Mouse (Mus musculus): ENCODE measurements at regions not wholly inside any gene's neighbourhood (a gene's known extent, or its start where the extent isn't known, plus 50 kb on each side); places are given as distances from the start of the nearest gene placed in this dataset.

DNA sequence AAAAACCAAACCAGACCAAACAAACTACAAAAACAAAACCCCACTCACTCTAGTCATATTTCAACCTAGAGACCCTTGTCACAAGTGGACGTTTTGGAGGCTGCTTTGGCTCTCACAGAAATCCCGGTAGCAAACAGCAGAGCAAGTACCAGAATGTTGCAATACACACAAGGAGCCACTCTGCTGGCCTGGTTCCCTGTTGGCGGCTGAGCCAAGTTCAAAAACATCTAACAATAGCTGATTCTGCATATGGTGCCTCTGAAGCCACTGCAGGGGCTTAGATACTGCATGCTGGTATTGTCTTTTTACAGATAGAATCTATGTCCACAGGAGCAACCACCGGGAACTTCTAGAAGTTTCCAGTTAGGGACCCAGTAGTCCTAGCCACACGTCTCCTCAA is 159.6 kb upstream of the Map1b start:
- DNase-seq (ENCODE audit: low read depth in 3 of 3, low spot score in 3 of 3), result no peak
- H3K27ac ChIP-seq, result no peak overlapping the region
- ATAC-seq (ENCODE audit: insufficient read depth), result no peak
- H3K27me3 ChIP-seq (ENCODE audit: control insufficient read depth, insufficient read depth, low read length), result no peaks in the 10 kb centered on the region
- 45% methylated on average over 5 of the region's 5 CpGs for WGBS (ENCODE audit: insufficient replicate concordance)
- no peaks in the 10 kb centered on the region for H3K36me3 ChIP-seq (replicated peaks; ENCODE audit: control insufficient read depth, insufficient read depth, low read depth)
- no peak overlapping the region for H3K4me2 ChIP-seq (ENCODE audit: low read depth)
- H3K4me1 ChIP-seq (replicated peaks; ENCODE audit: control insufficient read depth in 2 of 2, insufficient read depth in 2 of 2, low read length in 1 of 2), result peaks cover 0 to 10% of the 10 kb centered on the region in 2 experiments; a peak in 3 of 4 replicates
- no peak overlapping the region for H3K9ac ChIP-seq (replicated peaks)
- TF ChIP-seq CTCF (IDR thresholded peaks at IDR 0.05; ENCODE audit: low read depth) (no peak), EP300 (IDR thresholded peaks at IDR 0.05; ENCODE audit: low read depth) (no peak)
- no peak overlapping the region for H3K4me3 ChIP-seq (ENCODE audit: insufficient read depth in 1 of 2, low read depth in 2 of 2, low read length in 2 of 2)
- H3K9me3 ChIP-seq (ENCODE audit: control insufficient read depth, low read length), result no peaks in the 10 kb centered on the region

DNA sequence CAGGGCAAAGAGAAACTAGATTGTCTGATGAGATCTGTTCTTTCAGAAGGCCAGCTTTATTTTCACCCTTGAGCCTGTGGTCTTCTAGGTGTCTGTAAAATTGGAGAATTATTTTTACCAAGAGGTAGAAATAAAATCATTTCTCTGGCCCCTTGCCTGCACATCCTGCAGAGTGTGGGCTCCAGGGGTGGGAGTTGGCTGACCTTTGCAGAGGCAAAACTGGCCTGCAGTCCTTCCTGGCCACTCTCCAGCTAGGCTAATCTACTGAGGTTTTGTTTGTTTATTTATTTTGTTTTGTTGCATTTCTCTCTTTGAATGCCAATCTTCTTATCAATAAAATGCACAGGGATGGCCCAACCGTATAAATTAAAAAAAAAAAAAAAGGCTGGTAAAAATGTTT is 156.4 kb upstream of the Map1b start:
- H3K4me2 ChIP-seq (ENCODE audit: low read depth), result no peak overlapping the region
- H3K4me1 ChIP-seq (replicated peaks; ENCODE audit: control insufficient read depth in 2 of 2, insufficient read depth in 2 of 2, low read length in 1 of 2), result peaks cover 0 to 4% of the 10 kb centered on the region in 2 experiments; a peak in 2 of 4 replicates
- DNase-seq (ENCODE audit: low read depth in 3 of 3, low spot score in 3 of 3) (no peak), ATAC-seq (ENCODE audit: insufficient read depth) (no peak)
- H3K9me3 ChIP-seq (ENCODE audit: control insufficient read depth, low read length), result no peaks in the 10 kb centered on the region
- no peak overlapping the region for H3K9ac ChIP-seq (replicated peaks)
- 23% methylated on average over 1 of the region's 1 CpGs for WGBS (ENCODE audit: insufficient replicate concordance)
- H3K4me3 ChIP-seq (ENCODE audit: insufficient read depth in 1 of 2, low read depth in 2 of 2, low read length in 2 of 2), result no peak overlapping the region
- TF ChIP-seq EP300 (IDR thresholded peaks at IDR 0.05; ENCODE audit: low read depth) (no peak), CTCF (IDR thresholded peaks at IDR 0.05; ENCODE audit: low read depth) (no peak)
- H3K27ac ChIP-seq, result no peak overlapping the region
- H3K36me3 ChIP-seq (replicated peaks; ENCODE audit: control insufficient read depth, insufficient read depth, low read depth), result no peaks in the 10 kb centered on the region
- H3K27me3 ChIP-seq (ENCODE audit: control insufficient read depth, insufficient read depth, low read length), result no peaks in the 10 kb centered on the region

DNA sequence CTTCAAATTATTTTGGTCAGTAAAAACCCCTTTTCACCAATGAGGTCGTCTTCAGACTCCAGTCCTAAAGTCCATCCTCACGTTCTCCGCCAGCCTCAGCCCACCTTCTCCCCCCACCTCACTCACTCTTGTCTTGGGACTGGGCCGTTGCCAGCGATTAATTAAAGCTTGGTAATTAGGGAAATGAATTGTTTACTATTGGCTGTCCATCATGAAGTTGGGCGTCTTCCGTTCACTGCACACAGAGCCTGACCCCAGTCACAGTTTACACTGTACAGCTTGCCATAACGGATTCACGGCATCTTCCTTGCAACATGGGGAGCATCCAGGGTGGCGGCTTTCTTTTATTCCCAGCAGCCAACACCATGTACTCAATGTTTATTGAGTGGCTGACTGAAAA is 155.4 kb upstream of the Map1b start:
- Histone ChIP-seq H3K36me3 (replicated peaks; ENCODE audit: control insufficient read depth, insufficient read depth, low read depth) (no peaks in the 10 kb centered on the region), H3K4me1 (replicated peaks; ENCODE audit: control insufficient read depth in 2 of 2, insufficient read depth in 2 of 2, low read length in 1 of 2) (peaks cover 0 to 4% of the 10 kb centered on the region in 2 experiments; a peak in 2 of 4 replicates), H3K27me3 (ENCODE audit: control insufficient read depth, insufficient read depth, low read length) (no peaks in the 10 kb centered on the region), H3K9ac (replicated peaks) (no peak overlapping the region), H3K27ac (no peak overlapping the region), H3K4me2 (ENCODE audit: low read depth) (no peak overlapping the region), H3K9me3 (ENCODE audit: control insufficient read depth, low read length) (no peaks in the 10 kb centered on the region), H3K4me3 (ENCODE audit: insufficient read depth in 1 of 2, low read depth in 2 of 2, low read length in 2 of 2) (no peak overlapping the region)
- 64% methylated on average over 10 of the region's 10 CpGs for WGBS (ENCODE audit: insufficient replicate concordance)
- ATAC-seq (ENCODE audit: insufficient read depth) (no peak), DNase-seq (ENCODE audit: low read depth in 3 of 3, low spot score in 3 of 3) (no peak)
- no peak for TF ChIP-seq EP300 (IDR thresholded peaks at IDR 0.05; ENCODE audit: low read depth)
- no peak for TF ChIP-seq CTCF (IDR thresholded peaks at IDR 0.05; ENCODE audit: low read depth)

DNA sequence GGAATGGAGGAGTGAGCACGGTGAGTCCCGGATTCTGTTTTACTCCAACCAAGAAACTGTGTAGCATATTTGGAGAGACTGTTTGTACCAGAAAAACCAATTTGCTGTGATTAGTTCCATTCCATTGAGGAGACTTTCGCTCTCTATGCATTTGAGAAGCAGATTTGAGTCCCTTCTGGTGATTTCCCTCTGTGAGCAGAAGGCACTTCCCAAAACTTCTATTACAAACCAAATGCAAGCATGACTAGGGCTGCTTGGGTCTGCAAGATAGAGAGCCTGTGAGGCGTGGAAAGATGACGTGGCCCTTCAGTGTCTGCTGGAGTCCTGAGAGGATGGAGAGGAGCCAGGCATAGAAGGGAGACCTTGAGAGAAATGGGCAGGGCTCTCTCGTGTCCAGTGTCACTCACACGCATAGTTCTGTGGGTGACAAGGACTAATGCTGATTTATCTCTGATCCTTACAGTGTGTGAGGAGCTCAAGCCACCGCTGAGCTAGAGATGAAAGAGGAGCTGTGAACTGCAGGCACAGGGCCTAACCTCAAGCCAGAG is 153.7 kb upstream of the Map1b start:
- H3K9me3 ChIP-seq (ENCODE audit: control insufficient read depth, low read length), result no peaks in the 10 kb centered on the region
- ATAC-seq (ENCODE audit: insufficient read depth) (no peak), DNase-seq (ENCODE audit: low read depth in 3 of 3, low spot score in 3 of 3) (no peak)
- no peak overlapping the region for H3K4me2 ChIP-seq (ENCODE audit: low read depth)
- 53% methylated on average over 8 of the region's 8 CpGs for WGBS (ENCODE audit: insufficient replicate concordance)
- H3K36me3 ChIP-seq (replicated peaks; ENCODE audit: control insufficient read depth, insufficient read depth, low read depth), result no peaks in the 10 kb centered on the region
- peaks cover 0 to 4% of the 10 kb centered on the region in 2 experiments; a peak in 2 of 4 replicates for H3K4me1 ChIP-seq (replicated peaks; ENCODE audit: control insufficient read depth in 2 of 2, insufficient read depth in 2 of 2, low read length in 1 of 2)
- no peak overlapping the region for H3K27ac ChIP-seq
- TF ChIP-seq EP300 (IDR thresholded peaks at IDR 0.05; ENCODE audit: low read depth) (no peak), CTCF (IDR thresholded peaks at IDR 0.05; ENCODE audit: low read depth) (no peak)
- no peak overlapping the region for H3K4me3 ChIP-seq (ENCODE audit: insufficient read depth in 1 of 2, low read depth in 2 of 2, low read length in 2 of 2)
- H3K27me3 ChIP-seq (ENCODE audit: control insufficient read depth, insufficient read depth, low read length), result no peaks in the 10 kb centered on the region
- H3K9ac ChIP-seq (replicated peaks), result no peak overlapping the region

DNA sequence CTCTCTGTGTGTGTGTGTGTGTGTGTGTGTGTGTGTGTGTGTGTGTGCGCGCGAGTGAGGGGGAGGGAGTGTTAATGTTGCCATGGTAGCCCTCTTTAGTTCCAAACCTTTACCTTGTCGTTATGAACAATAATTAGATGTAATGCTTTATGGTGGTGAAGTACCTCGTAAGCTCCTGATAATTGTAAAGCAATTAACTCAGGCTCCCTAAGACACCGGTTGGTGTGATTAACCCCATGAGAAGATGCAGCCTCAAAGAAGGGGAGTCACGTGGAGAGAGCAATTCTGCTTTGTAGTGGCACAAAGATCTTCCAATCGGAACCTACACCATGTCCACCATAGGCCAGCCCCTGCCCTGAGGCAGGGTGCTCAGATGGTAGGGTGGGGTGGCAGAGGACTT is 152.3 kb upstream of the Map1b start:
- no peak overlapping the region for H3K27ac ChIP-seq
- WGBS (ENCODE audit: insufficient replicate concordance), result 65% methylated on average over 8 of the region's 8 CpGs
- no peaks in the 10 kb centered on the region for H3K27me3 ChIP-seq (ENCODE audit: control insufficient read depth, insufficient read depth, low read length)
- H3K4me1 ChIP-seq (replicated peaks; ENCODE audit: control insufficient read depth in 2 of 2, insufficient read depth in 2 of 2, low read length in 1 of 2), result peaks cover 0 to 4% of the 10 kb centered on the region in 2 experiments; a peak in 2 of 4 replicates
- H3K4me3 ChIP-seq (ENCODE audit: insufficient read depth in 1 of 2, low read depth in 2 of 2, low read length in 2 of 2), result no peak overlapping the region
- no peak for ATAC-seq (ENCODE audit: insufficient read depth)
- DNase-seq (ENCODE audit: low read depth in 3 of 3, low spot score in 3 of 3), result no peak
- H3K36me3 ChIP-seq (replicated peaks; ENCODE audit: control insufficient read depth, insufficient read depth, low read depth), result no peaks in the 10 kb centered on the region
- no peak overlapping the region for H3K9ac ChIP-seq (replicated peaks)
- H3K4me2 ChIP-seq (ENCODE audit: low read depth), result no peak overlapping the region
- no peaks in the 10 kb centered on the region for H3K9me3 ChIP-seq (ENCODE audit: control insufficient read depth, low read length)
- TF ChIP-seq EP300 (IDR thresholded peaks at IDR 0.05; ENCODE audit: low read depth) (no peak), CTCF (IDR thresholded peaks at IDR 0.05; ENCODE audit: low read depth) (no peak)
